Mouse (Mus musculus): ENCODE results near the gene Ephb1.

The Ephb1 gene

DNA sequence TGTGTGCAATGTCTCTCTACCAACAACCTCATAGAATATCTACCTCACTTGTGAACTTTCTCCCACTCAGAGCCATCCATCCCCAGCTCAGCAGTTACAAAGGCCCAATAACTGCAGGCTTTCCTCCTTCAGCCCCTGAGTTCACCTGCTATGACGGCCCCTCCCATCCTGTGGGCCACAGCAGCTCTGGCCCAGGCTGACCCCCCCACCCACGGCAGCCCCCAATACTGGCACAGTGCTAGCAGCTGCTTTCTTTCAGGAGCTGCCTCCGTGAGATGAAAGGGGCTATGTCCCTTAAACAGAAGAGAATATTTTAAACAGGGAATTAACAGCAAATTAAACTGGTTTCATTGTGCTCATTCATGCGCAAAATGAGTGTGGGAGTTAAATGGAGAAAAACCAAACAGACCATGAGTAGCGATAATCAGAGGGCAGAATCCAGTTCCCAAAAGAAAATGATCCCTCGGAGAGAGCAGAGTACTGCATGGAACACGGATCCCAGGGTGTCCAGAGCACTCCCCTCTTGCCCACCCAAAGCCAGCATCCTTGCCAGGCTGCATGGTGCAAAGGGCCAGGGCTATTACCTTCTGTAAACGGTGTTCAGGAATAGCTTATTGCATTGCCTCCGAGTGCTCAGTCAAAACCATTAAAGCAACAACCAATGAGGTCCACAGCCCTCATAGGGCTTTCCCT, 105.2 kb downstream of the Ephb1 start:
- no peak for DNase-seq (ENCODE audit: low read depth in 1 of 2, low spot score in 2 of 2)

DNA sequence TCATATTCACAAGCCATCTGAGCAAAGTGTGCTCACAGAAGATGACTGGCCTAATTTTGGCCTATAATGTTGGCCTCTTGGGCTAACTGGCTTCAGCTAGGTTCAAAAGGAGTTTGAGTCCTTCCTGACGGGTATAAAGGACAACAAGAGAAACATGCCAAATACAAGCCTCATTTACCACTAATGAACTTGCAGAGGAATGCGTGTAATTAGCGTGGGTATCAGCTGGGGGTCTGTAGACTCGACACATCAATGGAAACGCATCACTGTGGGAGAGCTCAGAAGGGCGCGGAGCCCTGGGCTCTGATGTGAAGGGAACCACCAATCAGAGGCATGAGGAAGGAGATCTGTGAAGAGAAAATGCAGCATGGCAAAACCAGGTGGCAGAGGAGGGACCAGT, 108.9 kb downstream of the Ephb1 start:
- no peak for DNase-seq (ENCODE audit: low read depth in 1 of 2, low spot score in 2 of 2)

DNA sequence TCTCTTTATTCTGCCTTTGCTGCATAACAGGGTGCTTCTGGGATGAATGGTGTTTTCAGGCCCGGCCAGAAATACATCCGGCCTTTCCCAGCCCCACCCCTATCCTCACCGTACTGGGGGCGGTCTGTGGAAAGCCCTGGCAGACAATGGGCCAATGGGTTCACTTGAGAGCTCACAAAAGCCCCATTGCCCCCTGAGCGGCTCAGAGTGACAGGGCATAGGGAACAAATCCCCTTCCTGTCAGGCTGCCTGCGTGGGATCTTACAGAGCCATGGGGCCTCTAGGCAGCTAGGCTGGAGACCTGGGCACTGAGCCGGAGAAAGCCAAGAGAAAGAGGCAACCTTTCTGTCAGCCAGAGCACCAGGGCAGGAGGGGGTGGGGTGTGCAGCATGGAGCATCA, 111.2 kb downstream of the Ephb1 start:
- DNase-seq (ENCODE audit: low read depth in 1 of 2, low spot score in 2 of 2): no peak

DNA sequence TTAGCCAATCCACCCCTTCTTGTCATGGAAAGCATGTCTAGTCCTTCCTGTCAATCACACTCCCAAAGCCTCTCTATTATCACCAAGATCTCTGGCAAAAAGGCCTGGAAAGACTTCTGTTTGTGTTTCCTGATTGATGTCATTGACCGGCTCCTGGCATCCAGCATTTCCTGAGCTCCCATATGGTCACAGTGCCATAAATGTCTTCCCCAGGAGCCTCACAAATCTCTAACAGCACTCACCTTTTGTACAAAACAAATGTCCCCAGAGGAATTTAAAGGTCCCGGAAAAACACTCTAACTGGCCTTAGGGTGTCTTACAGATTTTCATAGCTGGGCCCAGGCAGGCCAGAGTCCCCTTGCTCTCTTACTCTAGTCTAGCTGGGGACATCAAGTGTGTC, 112.9 kb downstream of the Ephb1 start:
- no peak for DNase-seq (ENCODE audit: low read depth in 1 of 2, low spot score in 2 of 2)

DNA sequence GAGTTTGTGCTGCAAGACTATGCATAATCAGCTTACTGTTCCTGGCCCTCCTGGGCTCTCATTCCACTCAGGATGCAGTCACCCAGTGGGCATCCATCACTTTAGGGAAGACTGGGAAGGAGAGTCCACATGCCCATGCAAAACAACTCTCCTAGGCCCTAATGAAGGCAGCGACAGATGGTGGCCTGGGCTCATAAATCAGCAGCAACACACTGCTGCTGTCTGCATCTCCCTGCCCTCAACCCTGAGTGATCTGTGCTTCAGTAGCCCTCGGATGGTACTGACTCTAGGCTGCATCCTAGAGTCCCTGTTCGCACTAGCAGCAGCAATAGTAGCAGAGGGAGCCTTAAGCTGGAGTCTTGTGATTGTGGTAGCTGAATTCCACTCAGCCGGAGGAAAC, 114.3 kb downstream of the Ephb1 start:
- no peak for DNase-seq (ENCODE audit: low read depth in 1 of 2, low spot score in 2 of 2)

DNA sequence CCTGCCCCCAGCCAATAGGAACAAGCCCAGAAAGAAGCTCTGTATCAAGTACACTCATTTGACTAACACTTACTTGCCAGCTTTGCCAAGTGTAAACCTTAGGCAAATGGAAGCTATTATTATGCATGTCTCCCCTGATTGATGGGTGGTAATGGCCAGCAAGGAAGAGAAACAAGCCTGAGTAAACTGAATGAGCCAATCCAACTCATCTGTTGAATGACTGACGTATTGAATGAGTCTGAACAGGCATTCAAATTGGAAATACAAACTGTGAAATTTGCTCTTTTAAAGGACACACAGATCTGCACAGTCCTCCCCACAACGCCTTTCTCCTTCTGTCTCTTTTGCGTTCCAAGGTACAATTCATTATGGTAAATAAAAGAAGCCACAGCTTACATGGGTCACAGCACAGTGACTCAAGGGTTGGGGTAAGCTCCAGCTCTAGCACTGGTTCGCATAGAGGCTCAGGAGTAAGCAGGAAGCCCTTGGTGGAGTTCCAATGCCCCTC, 119.0 kb downstream of the Ephb1 start:
- no peak for DNase-seq (ENCODE audit: low read depth in 1 of 2, low spot score in 2 of 2)

DNA sequence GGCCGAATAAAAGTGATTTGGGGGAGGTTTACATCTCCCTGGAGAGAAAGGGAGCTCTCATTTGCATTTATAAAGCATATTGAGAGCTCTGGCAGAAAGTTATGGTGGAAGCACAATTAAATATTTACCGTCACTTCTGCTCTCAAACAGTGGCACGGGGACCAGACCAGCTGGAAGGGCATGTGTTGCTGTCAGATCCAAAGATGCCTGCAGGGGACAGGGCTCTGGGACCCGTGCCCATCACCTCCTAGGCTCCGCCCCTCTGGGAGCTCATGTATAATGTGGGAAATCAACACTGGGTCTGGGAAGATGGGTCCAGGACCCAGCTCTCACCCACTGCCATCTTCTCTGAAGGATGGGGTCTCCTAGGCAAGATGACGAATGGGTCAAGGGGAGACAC, 123.2 kb downstream of the Ephb1 start:
- DNase-seq (ENCODE audit: low read depth in 1 of 2, low spot score in 2 of 2): no peak

DNA sequence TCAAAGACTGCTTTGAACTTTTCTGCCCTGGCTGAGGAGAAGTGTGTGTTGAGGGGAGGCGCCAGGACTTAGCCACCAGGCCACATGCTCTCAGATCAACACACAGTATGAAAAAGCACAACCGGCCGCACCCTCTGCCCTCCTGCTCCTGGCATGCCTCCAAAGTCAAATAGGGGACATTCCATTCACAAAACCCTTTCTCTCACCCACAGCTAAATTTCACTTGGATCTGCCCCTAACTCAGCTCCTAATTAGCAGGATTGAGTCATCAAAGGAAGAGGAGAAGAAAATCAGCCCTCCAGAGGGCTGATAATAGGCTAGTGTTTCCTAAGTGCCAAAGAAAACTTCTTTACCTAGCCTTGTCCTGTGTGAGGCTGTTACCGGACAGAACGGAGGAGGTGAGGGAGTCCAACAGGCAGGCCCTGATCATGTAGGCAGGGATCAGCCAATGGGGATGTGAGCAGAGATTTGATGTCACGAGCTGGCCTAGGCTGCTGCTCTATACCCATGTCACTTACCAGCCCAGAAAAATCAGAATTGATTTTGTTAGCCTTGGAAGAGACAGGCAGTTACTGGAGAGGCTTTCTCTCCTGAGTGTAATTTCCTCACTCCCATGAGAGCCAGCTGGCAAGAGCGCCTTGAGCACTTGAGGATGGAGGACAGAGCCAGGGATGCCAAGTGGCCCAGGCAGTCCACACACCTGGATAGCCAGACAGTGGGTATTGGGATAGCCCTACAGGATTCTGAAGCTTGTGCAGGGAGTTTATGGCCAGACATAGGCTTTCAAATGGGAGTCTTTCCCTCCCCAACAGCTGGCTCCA, 137.5 kb downstream of the Ephb1 start:
- DNase-seq (ENCODE audit: low read depth in 1 of 2, low spot score in 2 of 2): no peak

DNA sequence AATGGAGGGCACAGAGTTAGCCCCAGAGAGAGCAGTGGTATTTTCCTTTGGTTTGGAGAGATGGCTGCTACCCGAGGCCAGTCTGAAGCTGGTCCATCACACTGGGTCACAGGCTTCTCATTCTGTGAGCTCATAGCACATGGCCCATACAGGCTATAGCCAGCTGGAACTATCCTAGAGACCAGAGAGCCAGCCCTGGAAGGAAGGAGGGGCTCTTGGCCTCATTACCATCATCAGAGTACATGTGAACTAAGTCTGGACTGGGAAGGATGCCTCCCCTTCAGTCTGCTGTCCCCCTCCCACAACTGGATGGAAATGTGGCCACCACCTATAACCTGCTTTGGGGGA, 142.5 kb downstream of the Ephb1 start:
- no peak for DNase-seq (ENCODE audit: low read depth in 1 of 2, low spot score in 2 of 2)

DNA sequence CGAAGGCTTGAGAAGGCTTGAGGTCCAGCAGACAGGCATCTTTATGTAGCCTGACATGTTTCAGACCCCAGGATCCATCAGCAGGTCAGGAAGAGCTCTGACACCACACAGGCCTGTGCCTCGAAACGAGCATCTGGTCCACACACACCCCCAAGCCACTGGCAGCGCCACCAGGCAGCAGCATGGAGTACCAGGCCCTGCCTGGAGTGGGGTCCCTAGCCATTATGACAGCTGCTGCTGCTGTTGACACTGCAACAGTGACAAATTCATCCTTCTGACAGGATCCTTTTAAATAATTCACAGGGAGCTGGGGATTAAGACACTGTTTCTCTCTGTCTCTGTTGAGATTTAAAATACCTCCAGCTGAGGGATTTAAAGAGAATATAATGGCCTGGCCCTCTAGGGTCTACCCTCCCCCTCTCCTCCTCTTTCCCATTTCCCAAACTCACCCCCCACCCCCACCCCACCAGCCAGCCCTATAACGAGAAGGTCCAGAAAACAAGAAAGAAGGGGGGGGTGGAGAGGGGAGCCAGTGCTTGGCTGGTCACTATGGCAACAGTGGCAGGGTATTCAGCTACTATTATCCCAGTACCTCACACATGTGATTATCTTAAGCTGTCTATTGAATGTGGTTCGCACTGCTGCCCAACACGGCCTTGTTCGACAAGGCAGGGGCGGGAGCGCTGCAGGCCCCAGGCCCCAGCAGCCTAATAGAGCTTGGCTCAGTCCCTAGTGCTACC, 143.0 kb downstream of the Ephb1 start:
- DNase-seq (ENCODE audit: low read depth in 1 of 2, low spot score in 2 of 2): no peak

DNA sequence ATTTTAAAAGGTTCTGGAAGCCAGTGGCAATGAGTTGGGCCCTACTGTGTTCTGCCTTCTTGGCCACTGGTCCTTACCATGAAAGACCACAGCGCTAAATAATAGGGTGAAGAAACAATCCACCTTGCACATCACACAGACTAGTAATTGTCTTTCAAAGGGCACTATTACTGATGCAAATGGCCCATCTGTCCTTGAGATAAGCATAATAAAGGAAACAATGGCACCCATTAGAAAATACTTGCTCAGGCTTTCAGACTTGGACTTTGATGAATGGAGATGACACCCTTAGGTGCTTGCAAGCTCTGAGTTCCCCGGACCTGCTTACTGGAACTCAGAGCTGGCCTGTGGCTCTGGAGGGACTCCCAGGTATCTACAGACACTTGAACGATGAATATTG, 149.0 kb downstream of the Ephb1 start:
- no peak for DNase-seq (ENCODE audit: low read depth in 1 of 2, low spot score in 2 of 2)

DNA sequence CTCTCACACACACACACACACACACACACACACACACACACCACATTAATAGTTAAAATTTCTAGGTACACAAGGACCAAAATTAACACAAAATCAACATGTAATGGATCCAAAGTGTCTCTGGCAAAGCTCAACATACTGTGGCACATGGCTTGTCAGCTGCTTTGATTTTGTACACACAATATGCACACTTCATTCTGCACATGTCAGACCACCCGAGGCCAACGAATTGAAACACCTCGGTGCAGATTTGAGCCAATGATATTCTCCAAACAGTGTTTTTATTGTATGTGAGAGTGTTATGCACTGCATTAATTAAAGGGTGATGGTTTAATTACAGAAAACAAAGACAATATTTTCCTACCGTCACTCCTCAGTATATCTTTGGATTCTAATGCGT, 152.6 kb downstream of the Ephb1 start:
- DNase-seq (ENCODE audit: low read depth in 1 of 2, low spot score in 2 of 2): no peak

DNA sequence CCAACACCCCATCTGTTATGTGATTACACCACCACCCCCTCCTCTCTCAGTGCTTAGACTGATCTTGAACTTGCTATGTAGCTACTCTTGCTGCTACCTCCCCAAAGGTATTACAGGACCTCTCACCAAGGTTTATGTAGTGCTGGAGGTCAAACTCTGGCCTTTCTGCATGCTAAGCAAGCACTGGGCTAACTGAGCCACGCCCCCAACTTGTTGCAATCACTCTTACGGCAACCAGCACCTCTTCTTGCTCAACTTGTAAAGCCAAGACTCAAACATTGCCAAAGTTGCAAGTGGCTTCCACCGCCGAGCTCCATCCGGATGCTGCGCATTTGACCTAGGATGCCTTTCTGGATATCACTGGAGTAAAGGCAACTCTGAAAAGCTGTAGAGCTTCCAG, 157.6 kb downstream of the Ephb1 start:
- DNase-seq (ENCODE audit: low read depth in 1 of 2, low spot score in 2 of 2): no peak

DNA sequence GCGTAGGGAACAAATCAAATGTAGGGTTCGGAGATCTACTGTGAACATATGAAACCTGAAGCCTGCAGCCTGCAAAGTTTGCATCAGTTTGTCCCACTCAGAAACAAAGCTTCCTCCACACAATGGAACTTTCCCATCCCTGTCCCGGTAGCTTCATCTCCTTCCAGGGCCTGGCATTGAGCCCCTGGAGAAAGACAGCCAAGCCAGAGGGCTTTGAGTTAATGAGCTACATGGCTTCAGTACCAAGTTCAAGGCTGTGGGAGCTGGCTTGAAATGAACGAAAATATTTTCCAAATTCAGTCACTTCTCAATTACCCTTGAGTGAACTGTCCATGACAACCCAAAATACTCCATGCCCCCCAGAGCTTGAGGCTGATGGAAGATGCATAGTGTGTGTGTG, 160.4 kb downstream of the Ephb1 start:
- DNase-seq (ENCODE audit: low read depth in 1 of 2, low spot score in 2 of 2): no peak

DNA sequence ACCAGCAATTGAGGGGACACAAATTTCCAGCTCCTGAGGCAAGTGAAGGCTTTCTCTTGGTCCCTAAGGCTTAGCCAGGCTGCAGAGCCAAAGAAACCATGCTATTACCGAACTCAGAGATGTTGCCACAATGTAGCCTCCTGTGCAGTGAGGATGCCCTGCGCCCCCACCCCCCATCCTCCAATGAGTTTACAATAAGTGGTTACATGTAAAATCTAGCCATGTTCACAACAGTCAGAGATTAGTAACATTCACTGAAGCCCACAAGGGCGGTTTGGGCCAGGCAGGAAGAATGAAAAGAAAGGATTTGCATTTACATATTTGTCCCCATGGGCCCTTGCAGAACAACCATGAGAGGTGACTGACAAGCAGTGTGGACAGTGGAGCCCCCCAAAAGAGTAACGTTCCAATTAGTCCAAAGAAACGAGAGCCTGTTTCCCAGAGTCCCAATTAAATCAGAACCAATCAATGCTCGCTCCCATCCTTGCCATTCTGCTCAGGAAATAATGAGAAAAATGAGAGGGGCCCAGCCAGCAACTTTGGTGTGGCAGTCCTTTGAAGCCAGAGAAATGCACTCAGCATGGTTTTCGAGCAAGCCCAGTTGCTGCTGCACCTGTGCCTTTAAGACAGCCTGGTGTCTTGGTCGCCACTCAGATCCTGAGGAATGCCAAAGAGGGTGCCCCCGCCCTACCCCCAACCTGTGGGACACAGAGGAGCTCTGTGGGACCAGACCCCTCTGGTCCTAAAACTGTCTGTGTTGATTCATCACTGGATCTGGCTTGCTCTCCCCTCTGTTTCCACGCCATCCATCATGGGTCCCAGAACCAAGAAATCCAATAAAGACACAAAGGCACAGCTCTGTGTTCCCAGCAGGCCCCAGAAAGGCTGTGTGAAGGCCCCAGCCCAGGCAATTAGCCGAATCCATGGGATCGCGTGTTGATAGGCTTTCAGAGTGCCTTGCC, 161.5 kb downstream of the Ephb1 start:
- no peak for DNase-seq (ENCODE audit: low read depth in 1 of 2, low spot score in 2 of 2)

DNA sequence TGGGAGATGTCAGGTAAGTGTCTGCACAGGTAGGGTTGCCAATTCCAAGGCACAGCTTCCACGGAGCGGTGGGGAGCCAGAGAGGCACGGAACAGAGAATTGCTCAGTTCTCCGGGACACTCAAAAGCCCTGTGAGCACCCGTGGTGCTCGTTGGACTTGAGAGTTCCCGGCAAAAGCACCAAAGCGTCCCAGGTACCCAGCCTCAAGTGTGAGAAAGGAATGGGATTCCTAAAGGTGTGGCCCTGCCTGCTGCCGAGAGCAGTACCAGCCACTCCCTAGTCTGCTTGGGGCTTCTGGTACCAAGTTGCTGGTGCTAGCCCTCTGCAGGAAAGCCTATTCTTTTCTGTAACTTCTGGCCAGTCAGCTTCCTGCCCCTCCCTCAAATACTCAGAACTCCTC, 164.4 kb downstream of the Ephb1 start:
- DNase-seq (ENCODE audit: low read depth in 1 of 2, low spot score in 2 of 2): no peak

DNA sequence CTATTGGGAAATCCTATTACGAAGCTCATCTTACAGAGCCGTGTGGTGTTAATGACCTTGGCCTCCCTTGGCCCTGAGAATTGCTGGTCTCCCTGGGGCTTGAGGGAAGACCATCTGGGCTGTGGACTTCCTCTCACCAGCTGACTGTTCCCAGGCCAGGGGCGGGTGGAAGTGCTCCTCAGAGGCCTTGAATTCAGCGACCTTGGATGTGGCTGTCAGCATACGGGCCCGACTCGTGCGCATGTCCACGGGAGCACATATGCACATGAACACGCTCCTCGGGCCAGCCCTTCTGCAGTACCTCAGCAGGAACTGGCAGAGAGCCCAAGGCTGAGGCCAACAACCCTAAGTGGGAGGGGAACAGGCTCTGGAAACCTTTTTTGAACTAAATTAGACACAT, 165.1 kb downstream of the Ephb1 start:
- DNase-seq (ENCODE audit: low read depth in 1 of 2, low spot score in 2 of 2): no peak

DNA sequence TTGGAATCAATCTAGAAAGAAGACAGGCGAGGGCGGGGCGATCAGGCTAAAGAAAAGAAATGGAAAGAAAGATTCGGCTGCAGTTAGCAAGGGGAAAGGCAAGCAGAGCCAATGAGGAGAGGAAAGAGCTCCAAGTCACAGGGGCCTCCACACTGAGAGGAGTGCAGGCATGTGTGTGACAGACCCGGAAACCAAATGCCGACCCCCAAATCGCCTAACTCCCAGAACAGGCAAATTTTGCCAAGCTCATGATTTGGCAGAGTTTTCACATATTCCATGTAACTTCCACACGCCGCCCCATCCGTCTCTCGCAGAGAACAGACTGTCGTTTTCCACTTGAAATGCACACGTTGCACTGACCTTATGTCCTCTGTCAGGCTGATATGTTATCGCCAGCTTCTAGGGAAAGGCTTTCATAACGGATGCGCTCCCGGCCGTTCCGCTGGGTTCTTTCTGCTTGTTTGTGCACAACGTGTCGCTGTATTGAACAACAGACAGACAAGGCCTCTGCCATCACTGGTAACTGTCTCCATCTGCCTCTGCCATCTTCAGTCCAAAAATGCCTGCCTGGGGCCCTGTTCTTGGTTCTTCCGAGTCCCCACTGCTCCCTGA, 170.7 kb downstream of the Ephb1 start:
- DNase-seq (ENCODE audit: low read depth in 1 of 2, low spot score in 2 of 2): no peak

DNA sequence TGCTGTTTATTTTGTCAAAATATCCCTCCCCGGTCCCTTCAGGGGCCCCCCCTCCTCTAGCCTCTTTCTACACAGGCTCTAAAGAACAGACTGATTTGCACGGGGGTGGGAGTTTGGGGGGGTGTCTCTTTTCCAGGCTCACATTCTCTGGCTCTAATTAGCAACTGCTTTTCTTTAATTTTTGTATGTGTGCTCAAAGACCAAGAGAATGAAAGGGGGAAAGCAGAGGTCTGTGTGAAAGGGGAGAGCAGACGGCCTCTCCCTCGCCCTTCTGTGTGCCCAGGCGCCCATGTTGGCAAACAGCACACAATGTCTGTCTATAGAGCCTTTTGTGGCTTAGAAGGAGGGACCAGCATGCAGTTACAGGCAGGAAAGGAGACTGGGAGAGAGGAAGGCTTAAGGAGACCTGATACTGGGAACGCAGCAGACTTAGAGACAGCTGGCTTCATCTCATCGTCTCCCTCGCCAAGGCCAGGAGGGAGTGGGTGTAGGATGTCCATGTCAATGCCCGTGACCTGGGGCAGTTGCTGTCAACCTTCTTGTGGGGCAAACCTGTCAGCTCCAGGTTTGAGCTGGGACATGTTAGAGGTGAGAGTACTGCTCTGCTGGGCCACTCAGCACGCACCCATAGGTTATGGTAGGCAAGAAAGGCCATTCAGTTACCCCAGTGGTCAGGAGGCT, 172.5 kb downstream of the Ephb1 start:
- DNase-seq (ENCODE audit: low read depth in 1 of 2, low spot score in 2 of 2): no peak

DNA sequence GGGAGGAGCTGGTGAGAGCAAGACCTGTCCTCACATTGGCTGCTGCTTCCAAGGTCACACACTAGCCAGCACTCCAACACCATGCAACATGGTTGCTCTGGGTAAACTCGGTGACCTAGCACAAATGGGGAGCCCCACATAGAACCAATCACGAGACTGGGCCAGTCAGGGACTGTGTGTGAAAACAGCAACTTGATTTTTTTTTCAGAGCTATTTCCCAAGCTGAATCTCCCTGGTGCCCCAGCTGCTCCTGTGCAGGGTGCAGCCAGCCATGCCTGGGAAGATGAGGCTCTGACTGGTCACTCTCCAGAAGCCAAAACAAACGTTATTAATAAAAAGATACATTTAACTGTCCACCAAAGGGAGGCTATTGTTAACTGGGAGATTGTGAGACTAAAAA, 173.2 kb downstream of the Ephb1 start:
- no peak for DNase-seq (ENCODE audit: low read depth in 1 of 2, low spot score in 2 of 2)
